Mouse (Mus musculus): ENCODE measurements at regions not wholly inside any gene's neighbourhood (a gene's known extent, or its start where the extent isn't known, plus 50 kb on each side); places are given as distances from the start of the nearest gene placed in this dataset.

GRCm38 (mm10) chr16:95838886-95839430 lies 137.1 kb downstream of the Ets2 start:
- Histone ChIP-seq H3K4me2 (no peak overlapping the region), H3K9ac (ENCODE audit: low read length) (no peak overlapping the region), H3K4me3 (ENCODE audit: low read depth, low read length) (no peak overlapping the region), H3K4me1 (ENCODE audit: control insufficient read depth, insufficient read depth, low read length) (no peaks in the 10 kb centered on the region), H3K36me3 (ENCODE audit: control insufficient read depth, insufficient read depth, low read length) (no peaks in the 10 kb centered on the region), H3K27me3 (ENCODE audit: control insufficient read depth, insufficient read depth, low read length) (no peaks in the 10 kb centered on the region), H3K27ac (ENCODE audit: low read depth, low read length) (no peak overlapping the region), H3K9me3 (ENCODE audit: control insufficient read depth, low read length) (no peaks in the 10 kb centered on the region; the same call in 1 of the 2 replicates)
- ATAC-seq (ENCODE audit: low FRiP score): no peak
- WGBS: 68% methylated on average over 1 of the region's 1 CpGs
- DNase-seq (ENCODE audit: low spot score, missing footprints): no peak

- H3K9ac ChIP-seq (ENCODE audit: low read length): no peak overlapping the region
- H3K9me3 ChIP-seq (ENCODE audit: control insufficient read depth, low read length): no peaks in the 10 kb centered on the region; the same call in 1 of the 2 replicates
- WGBS: 88% methylated on average over 3 of the region's 3 CpGs
- H3K36me3 ChIP-seq (ENCODE audit: control insufficient read depth, insufficient read depth, low read length): no peaks in the 10 kb centered on the region
- no peak for DNase-seq (ENCODE audit: low spot score, missing footprints)
- H3K4me2 ChIP-seq: no peak overlapping the region
- H3K4me3 ChIP-seq (ENCODE audit: low read depth, low read length): no peak overlapping the region
- no peak for ATAC-seq (ENCODE audit: low FRiP score)
- no peaks in the 10 kb centered on the region for H3K27me3 ChIP-seq (ENCODE audit: control insufficient read depth, insufficient read depth, low read length)
- H3K4me1 ChIP-seq (ENCODE audit: control insufficient read depth, insufficient read depth, low read length): no peaks in the 10 kb centered on the region
- no peak overlapping the region for H3K27ac ChIP-seq (ENCODE audit: low read depth, low read length)
Observed at GRCm38 (mm10) chr16:95838478-95838846, 136.6 kb downstream of the Ets2 start.

GRCm38 (mm10) chr16:95837723-95838477 lies 136.0 kb downstream of the Ets2 start:
- Histone ChIP-seq H3K27me3 (ENCODE audit: control insufficient read depth, insufficient read depth, low read length) (no peaks in the 10 kb centered on the region), H3K36me3 (ENCODE audit: control insufficient read depth, insufficient read depth, low read length) (no peaks in the 10 kb centered on the region), H3K4me3 (ENCODE audit: low read depth, low read length) (no peak overlapping the region), H3K27ac (ENCODE audit: low read depth, low read length) (no peak overlapping the region), H3K4me2 (no peak overlapping the region), H3K9ac (ENCODE audit: low read length) (no peak overlapping the region), H3K4me1 (ENCODE audit: control insufficient read depth, insufficient read depth, low read length) (no peaks in the 10 kb centered on the region), H3K9me3 (ENCODE audit: control insufficient read depth, low read length) (no peaks in the 10 kb centered on the region)
- 62% methylated on average over 5 of the region's 5 CpGs for WGBS
- no peak for DNase-seq (ENCODE audit: low spot score, missing footprints)
- no peak for ATAC-seq (ENCODE audit: low FRiP score)

GRCm38 (mm10) chr16:95835941-95836340 lies 134.1 kb downstream of the Ets2 start:
- no peak overlapping the region for H3K27ac ChIP-seq (ENCODE audit: low read depth, low read length)
- H3K27me3 ChIP-seq (ENCODE audit: control insufficient read depth, insufficient read depth, low read length): no peaks in the 10 kb centered on the region
- H3K36me3 ChIP-seq (ENCODE audit: control insufficient read depth, insufficient read depth, low read length): no peaks in the 10 kb centered on the region
- no peak for ATAC-seq (ENCODE audit: low FRiP score)
- H3K9ac ChIP-seq (ENCODE audit: low read length): no peak overlapping the region
- H3K4me1 ChIP-seq (ENCODE audit: control insufficient read depth, insufficient read depth, low read length): peaks cover 5% of the 10 kb centered on the region
- DNase-seq (ENCODE audit: low spot score, missing footprints): no peak
- WGBS: 86% methylated on average over 1 of the region's 1 CpGs
- no peak overlapping the region for H3K4me3 ChIP-seq (ENCODE audit: low read depth, low read length)
- H3K4me2 ChIP-seq: no peak overlapping the region
- H3K9me3 ChIP-seq (ENCODE audit: control insufficient read depth, low read length): no peaks in the 10 kb centered on the region

GRCm38 (mm10) chr16:95834556-95835288 lies 132.8 kb downstream of the Ets2 start:
- Histone ChIP-seq H3K9ac (ENCODE audit: low read length) (no peak overlapping the region), H3K9me3 (ENCODE audit: control insufficient read depth, low read length) (no peaks in the 10 kb centered on the region), H3K4me2 (no peak overlapping the region), H3K36me3 (ENCODE audit: control insufficient read depth, insufficient read depth, low read length) (no peaks in the 10 kb centered on the region), H3K27ac (ENCODE audit: low read depth, low read length) (no peak overlapping the region), H3K4me3 (ENCODE audit: low read depth, low read length) (no peak overlapping the region), H3K4me1 (ENCODE audit: control insufficient read depth, insufficient read depth, low read length) (peaks cover 5% of the 10 kb centered on the region), H3K27me3 (ENCODE audit: control insufficient read depth, insufficient read depth, low read length) (no peaks in the 10 kb centered on the region)
- no peak for ATAC-seq (ENCODE audit: low FRiP score)
- DNase-seq (ENCODE audit: low spot score, missing footprints): no peak
- WGBS: 70% methylated on average over 11 of the region's 11 CpGs

- H3K27ac ChIP-seq (ENCODE audit: low read depth, low read length): no peak overlapping the region
- H3K27me3 ChIP-seq (ENCODE audit: control insufficient read depth, insufficient read depth, low read length): no peaks in the 10 kb centered on the region
- no peak overlapping the region for H3K9ac ChIP-seq (ENCODE audit: low read length)
- no peak overlapping the region for H3K4me3 ChIP-seq (ENCODE audit: low read depth, low read length)
- no peak overlapping the region for H3K4me2 ChIP-seq
- H3K9me3 ChIP-seq (ENCODE audit: control insufficient read depth, low read length): no peaks in the 10 kb centered on the region
- DNase-seq (ENCODE audit: low spot score, missing footprints) (peak; percentile 53), ATAC-seq (ENCODE audit: low FRiP score) (no peak)
- no peaks in the 10 kb centered on the region for H3K36me3 ChIP-seq (ENCODE audit: control insufficient read depth, insufficient read depth, low read length)
- WGBS: 82% methylated on average over 10 of the region's 10 CpGs
- peaks cover 5% of the 10 kb centered on the region for H3K4me1 ChIP-seq (ENCODE audit: control insufficient read depth, insufficient read depth, low read length)
Observed at GRCm38 (mm10) chr16:95833455-95833854, 131.6 kb downstream of the Ets2 start.

- WGBS: 70% methylated on average over 9 of the region's 9 CpGs
Observed at GRCm38 (mm10) chr16:95832346-95832739, 130.5 kb downstream of the Ets2 start.

GRCm38 (mm10) chr16:95831566-95832345 lies 129.9 kb downstream of the Ets2 start:
- Histone ChIP-seq H3K27ac (ENCODE audit: low read depth, low read length) (no peak overlapping the region), H3K4me3 (ENCODE audit: low read depth, low read length) (no peak overlapping the region), H3K4me1 (ENCODE audit: control insufficient read depth, insufficient read depth, low read length) (peaks cover 5% of the 10 kb centered on the region), H3K9me3 (ENCODE audit: control insufficient read depth, low read length) (no peaks in the 10 kb centered on the region), H3K36me3 (ENCODE audit: control insufficient read depth, insufficient read depth, low read length) (no peaks in the 10 kb centered on the region), H3K4me2 (no peak overlapping the region), H3K27me3 (ENCODE audit: control insufficient read depth, insufficient read depth, low read length) (no peaks in the 10 kb centered on the region), H3K9ac (ENCODE audit: low read length) (no peak overlapping the region)
- WGBS: 61% methylated on average over 11 of the region's 11 CpGs
- ATAC-seq (ENCODE audit: low FRiP score) (no peak), DNase-seq (ENCODE audit: low spot score, missing footprints) (peak; percentile 83)

More at GRCm38 (mm10) chr16:95832346-95832739, 130.5 kb downstream of the Ets2 start:
- peaks cover 5% of the 10 kb centered on the region for H3K4me1 ChIP-seq (ENCODE audit: control insufficient read depth, insufficient read depth, low read length)
- no peak overlapping the region for H3K27ac ChIP-seq (ENCODE audit: low read depth, low read length)
- peak; percentile 78 for DNase-seq (ENCODE audit: low spot score, missing footprints)
- H3K27me3 ChIP-seq (ENCODE audit: control insufficient read depth, insufficient read depth, low read length): no peaks in the 10 kb centered on the region
- H3K9ac ChIP-seq (ENCODE audit: low read length): no peak overlapping the region
- no peak for ATAC-seq (ENCODE audit: low FRiP score)
- no peak overlapping the region for H3K4me2 ChIP-seq
- no peaks in the 10 kb centered on the region for H3K36me3 ChIP-seq (ENCODE audit: control insufficient read depth, insufficient read depth, low read length)
- H3K9me3 ChIP-seq (ENCODE audit: control insufficient read depth, low read length): no peaks in the 10 kb centered on the region
- no peak overlapping the region for H3K4me3 ChIP-seq (ENCODE audit: low read depth, low read length)
